Mouse (Mus musculus) heart, embryonic 10.5 days (tissue): ENCODE measurements around the gene Hbp1. TPM values are rescaled to one million over a fixed set of nuclear protein-coding genes. Genes with fewer than 3 reads are reported as not detected.
A peak's percentile ranks its signal among the peaks of the same experiment; 100 is the strongest.

Experiments
- DNase-seq: peaks from one replicate; pipeline ENCODE4 v3.0.0-alpha.2; 2017; ENCODE audit warnings: low spot score
- H3K27ac ChIP-seq: fragments of 300-500 bp; sonication (generic); 2 replicates; pipeline ENCODE4 v1.5.1; 2016; ENCODE audit warnings: mild to moderate bottlenecking
- H3K27me3 ChIP-seq: fragments of 300-500 bp; sonication (generic); 2 replicates; pipeline ENCODE4 v1.6.1; 2016; ENCODE audit warnings: mild to moderate bottlenecking; ENCODE audit not compliant: poor library complexity, insufficient read depth, severe bottlenecking
- H3K36me3 ChIP-seq: fragments of 300-500 bp; sonication (generic); 2 replicates; pipeline ENCODE4 v1.6.1; 2016; ENCODE audit warnings: mild to moderate bottlenecking, moderate library complexity
- H3K4me1 ChIP-seq: fragments of 300-500 bp; sonication (generic); 2 replicates; pipeline ENCODE4 v1.6.1; 2016; ENCODE audit warnings: mild to moderate bottlenecking
- H3K4me3 ChIP-seq: fragments of 300-500 bp; sonication (generic); 2 replicates; pipeline ENCODE4 v1.5.1; 2016; ENCODE audit warnings: mild to moderate bottlenecking, moderate library complexity
- H3K9me3 ChIP-seq: fragments of 300-500 bp; sonication (generic); 2 replicates; pipeline ENCODE4 v1.6.1; 2016; ENCODE audit warnings: mild to moderate bottlenecking, moderate library complexity
- WGBS: fragments of 180-500 bp; shearing (Covaris S2); methylation state at CpG from one replicate; pipeline ENCODE4 v1.1.7; 2016; 5-methylcytosine and 5-hydroxymethylcytosine counted together
- polyA plus RNA-seq: library from polyadenylated mRNA; unstranded; fragments of >200 nt; fragmentation: Nextera tagmentation; extraction: Ambion mirVana; gene quantifications from 2 replicates; pipeline ENCODE4 v1.2.1, GENCODE M21; 2016

Gene Hbp1
- polyA plus RNA-seq, 1 experiment from 2014 or later, result 84.4 TPM

DNA sequence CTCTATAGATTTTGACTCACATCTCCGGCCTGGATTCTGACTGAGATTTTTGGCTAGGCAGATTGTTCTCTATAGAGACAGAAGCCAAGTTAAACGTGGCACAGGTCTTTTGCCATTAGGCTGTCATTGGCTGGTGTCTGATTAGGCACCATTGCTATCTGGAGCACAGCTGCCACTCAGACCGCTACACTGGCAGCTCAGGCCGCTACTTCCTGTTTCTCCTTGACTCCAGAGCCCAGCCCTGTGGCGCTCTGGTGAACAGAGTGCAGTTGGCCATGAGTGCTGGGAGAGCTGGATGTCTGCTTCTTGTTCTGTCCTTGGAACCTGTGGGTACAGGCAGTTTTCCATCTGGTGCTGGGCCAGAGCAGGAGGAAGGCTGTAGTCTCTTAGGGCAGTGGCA, 33.1 kb downstream of the Hbp1 start:
- H3K27ac ChIP-seq, result peak overlapping the region; percentile 56; the same call in 1 of the 2 replicates
- H3K27me3 ChIP-seq, result no peaks in the 10 kb centered on the region
- H3K4me3 ChIP-seq, result no peak overlapping the region
- WGBS, result 53% methylated on average over 5 of the region's 5 CpGs
- peak; percentile 76 for DNase-seq
- no peaks in the 10 kb centered on the region for H3K9me3 ChIP-seq
- peaks cover 21% of the 10 kb centered on the region for H3K4me1 ChIP-seq
- H3K36me3 ChIP-seq, result peaks cover 17% of the 10 kb centered on the region; the same call in 1 of the 2 replicates

DNA sequence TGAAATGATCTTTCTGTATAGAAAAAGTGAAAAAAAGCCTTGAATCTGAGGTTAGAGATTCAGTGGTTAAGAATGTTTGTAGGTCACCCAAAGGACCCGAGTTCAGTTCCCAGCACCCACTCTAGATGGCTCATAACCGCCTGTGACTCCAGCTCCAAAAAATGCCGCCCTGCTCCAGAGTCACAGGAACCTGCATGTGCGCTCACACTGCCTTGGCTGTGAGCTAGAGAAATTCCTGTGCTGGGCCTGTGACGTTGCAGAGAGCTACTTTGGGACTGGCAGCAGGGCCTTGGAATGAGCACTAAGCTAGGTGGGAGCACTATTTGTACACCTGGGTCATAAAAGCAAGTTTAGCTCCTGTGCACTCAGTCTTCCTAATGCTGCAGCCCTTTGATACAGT, 33.6 kb downstream of the Hbp1 start:
- Histone ChIP-seq H3K27ac (no peak overlapping the region), H3K9me3 (no peaks in the 10 kb centered on the region), H3K4me1 (peaks cover 21% of the 10 kb centered on the region), H3K4me3 (no peak overlapping the region), H3K36me3 (peaks cover 17% of the 10 kb centered on the region; the same call in 1 of the 2 replicates), H3K27me3 (no peaks in the 10 kb centered on the region)
- 91% methylated on average over 5 of the region's 5 CpGs for WGBS
- no peak for DNase-seq

DNA sequence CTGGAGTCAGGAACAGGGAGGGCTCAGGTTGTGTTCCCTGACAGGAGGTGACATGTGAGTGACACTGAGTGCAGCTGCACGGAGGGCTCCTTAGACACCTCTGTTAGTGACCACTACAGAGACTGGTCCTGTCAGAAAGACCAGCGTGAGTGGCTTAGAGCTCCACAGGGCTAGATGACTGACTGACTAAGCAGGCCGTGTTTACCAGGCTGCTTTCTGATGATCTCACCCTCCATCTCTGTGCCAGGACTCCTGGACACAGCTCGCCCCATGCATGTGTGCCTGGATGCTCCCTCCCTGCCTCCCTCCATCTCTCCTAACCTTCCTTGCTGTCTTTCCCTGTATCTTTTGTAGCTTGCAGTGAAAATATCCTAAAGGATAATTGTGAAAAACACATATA, 36.7 kb downstream of the Hbp1 start:
- no peak overlapping the region for H3K4me3 ChIP-seq
- H3K4me1 ChIP-seq, result peaks cover 21% of the 10 kb centered on the region
- H3K36me3 ChIP-seq, result peaks cover 2% of the 10 kb centered on the region; the same call in 1 of the 2 replicates
- H3K9me3 ChIP-seq, result no peaks in the 10 kb centered on the region
- H3K27ac ChIP-seq, result 0 out of 2 replicates have a peak overlapping the region, but pooled peaks have one; percentile 42
- H3K27me3 ChIP-seq, result no peaks in the 10 kb centered on the region
- WGBS, result 46% methylated on average over 4 of the region's 4 CpGs
- DNase-seq, result no peak

DNA sequence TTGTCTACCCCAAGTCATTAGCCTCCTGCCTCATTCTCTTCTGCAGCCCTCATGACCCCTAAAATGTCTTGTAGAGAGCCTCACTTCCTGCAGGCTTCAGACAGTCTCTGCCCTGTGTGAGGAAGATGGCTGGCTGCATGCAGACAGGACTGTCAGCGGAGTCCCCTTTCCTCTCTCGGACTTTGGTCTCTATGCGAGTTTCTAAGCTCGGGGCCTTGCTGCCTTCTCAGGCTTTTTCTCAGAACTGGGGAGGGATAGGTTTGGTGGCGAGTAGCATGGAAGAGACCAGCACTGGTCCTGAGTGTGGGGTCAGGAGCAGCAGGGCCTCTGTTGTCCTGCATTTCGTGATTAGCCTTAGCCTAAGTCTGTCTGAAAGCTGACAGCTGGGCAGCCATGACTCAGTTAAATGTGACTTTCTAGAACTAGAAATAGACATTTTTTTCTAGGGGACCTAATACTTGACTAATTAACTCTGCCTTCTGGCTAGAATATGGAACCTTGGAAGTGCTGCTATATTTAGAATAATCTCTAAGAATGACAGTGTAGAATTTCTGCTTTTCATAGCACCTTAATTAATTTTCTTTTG, 37.3 kb downstream of the Hbp1 start:
- Histone ChIP-seq H3K9me3 (no peaks in the 10 kb centered on the region), H3K27ac (no peak overlapping the region), H3K4me3 (no peak overlapping the region), H3K27me3 (no peaks in the 10 kb centered on the region), H3K4me1 (peaks cover 21% of the 10 kb centered on the region), H3K36me3 (peaks cover 2% of the 10 kb centered on the region; the same call in 1 of the 2 replicates)
- WGBS, result 73% methylated on average over 6 of the region's 6 CpGs
- DNase-seq, result no peak

DNA sequence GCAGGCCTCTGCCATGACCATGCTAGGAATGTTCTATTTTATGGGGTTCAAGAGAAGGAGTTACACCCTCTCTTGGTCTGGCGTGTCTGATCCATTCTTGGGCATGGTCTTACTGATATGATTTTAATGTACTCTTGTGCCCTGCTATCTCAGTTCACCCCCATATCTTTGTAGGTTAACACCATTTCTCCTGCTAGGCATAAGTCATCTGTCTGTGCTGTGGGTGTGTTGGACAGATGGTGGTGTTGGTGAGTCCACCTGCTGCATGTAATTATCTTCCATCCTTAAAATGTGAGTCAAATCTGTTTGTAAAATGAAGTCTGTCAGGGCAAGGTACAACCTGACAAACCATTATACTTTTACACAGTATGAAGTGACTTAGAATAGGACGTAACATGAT, 42.9 kb downstream of the Hbp1 start:
- H3K27me3 ChIP-seq, result no peaks in the 10 kb centered on the region
- H3K4me3 ChIP-seq, result no peak overlapping the region
- H3K36me3 ChIP-seq, result peaks cover 4% of the 10 kb centered on the region
- H3K27ac ChIP-seq, result no peak overlapping the region
- DNase-seq, result no peak
- no peaks in the 10 kb centered on the region for H3K9me3 ChIP-seq
- H3K4me1 ChIP-seq, result peaks cover 13% of the 10 kb centered on the region
- WGBS, result 92% methylated on average over 2 of the region's 2 CpGs

DNA sequence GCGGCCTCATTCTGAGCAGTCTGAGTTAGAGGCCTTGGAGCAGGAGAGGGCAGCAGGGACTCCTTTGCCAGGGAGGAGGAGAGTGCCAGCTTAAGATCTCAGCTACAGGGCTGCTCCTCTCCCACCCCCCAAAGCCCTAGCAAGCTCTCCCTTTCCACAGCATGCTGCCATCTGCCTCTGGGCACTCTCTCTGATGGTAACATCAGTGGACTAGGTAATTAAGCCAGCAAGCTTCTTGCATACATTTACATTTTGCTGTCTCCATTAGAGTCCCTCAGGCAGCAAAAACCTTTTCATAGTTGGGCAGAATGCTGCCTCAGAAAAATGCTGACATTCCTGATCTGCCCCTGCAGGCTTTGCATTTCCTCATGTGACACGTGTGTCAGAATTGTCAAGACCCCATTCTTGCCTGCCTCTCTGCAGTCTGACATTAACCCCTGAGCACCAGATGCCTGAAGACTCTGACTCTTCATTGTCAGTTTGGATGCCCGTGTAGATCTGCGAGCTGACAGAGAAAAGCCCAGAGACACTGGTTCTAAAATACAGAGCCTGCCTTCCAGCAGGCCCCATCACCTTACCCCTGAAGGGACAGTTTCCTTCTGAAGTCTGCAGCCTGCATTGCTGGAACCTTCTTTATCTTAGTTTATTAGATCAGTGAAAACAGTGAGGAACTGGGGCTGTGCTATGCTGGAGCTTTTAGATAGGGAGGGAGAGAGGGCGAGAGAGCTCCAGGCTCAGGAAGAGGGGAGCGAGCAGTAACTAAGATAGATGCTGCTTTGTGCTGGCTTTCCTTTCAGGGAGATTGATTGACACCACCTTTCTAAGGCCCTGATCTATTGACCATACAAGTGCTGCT, 44.4 kb downstream of the Hbp1 start:
- Histone ChIP-seq H3K4me1 (peaks cover 13% of the 10 kb centered on the region), H3K27me3 (no peaks in the 10 kb centered on the region), H3K9me3 (no peaks in the 10 kb centered on the region), H3K36me3 (peaks cover 8% of the 10 kb centered on the region), H3K27ac (no peak overlapping the region), H3K4me3 (no peak overlapping the region)
- WGBS, result 41% methylated on average over 6 of the region's 6 CpGs
- DNase-seq, result no peak

DNA sequence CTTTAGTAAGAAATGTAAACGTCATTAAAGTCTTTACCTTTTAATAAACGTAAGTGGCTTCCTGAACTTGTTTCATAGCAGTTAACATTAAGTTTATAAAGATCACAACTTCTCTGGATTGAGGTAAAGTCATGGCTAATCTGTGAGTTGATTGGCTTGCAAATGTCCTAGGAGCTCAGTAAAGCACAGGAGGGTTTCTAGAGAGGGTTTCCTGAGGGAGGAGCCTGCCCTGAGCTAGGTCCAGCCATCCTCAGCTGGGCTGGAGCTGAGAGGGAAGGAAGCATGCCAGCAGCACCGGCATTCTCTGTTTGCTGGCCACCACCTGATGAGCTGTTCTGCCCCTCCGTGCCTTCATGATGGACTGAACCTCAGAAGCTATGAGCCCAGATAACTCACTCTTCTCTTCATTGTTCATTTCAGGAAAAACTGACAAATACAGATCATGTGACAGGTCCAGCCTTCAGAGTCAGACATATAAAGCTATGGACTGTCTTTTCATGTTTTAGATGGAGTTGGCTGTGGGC, 49.9 kb downstream of the Hbp1 start:
- no peak for DNase-seq
- peaks cover 18% of the 10 kb centered on the region for H3K4me1 ChIP-seq
- H3K4me3 ChIP-seq, result no peak overlapping the region
- peaks cover 8% of the 10 kb centered on the region for H3K36me3 ChIP-seq
- no peak overlapping the region for H3K27ac ChIP-seq
- WGBS, result 81% methylated on average over 4 of the region's 4 CpGs
- no peaks in the 10 kb centered on the region for H3K9me3 ChIP-seq
- H3K27me3 ChIP-seq, result no peaks in the 10 kb centered on the region

DNA sequence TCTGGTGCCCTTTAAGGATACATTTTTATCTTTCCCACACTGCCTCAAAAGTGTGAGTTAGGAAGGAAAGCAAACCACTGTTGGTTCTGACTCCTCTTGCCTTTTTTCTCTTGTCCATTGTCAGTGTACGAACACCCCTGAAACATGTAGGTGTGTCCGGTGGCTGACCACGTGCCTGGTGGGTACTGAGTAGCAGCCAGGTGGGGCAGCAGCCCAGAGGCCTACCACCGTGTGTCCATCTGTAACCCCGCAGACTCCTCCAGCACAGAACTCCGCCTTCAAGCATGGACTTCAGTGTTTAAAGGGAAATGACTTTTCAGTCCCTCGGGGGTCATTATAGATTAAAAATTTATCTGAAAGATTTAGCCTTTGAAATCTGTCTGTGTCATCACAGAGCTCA, 52.9 kb downstream of the Hbp1 start:
- no peak for DNase-seq
- Histone ChIP-seq H3K36me3 (peaks cover 4% of the 10 kb centered on the region; the same call in 1 of the 2 replicates), H3K27ac (no peak overlapping the region), H3K9me3 (no peaks in the 10 kb centered on the region), H3K4me3 (no peak overlapping the region), H3K4me1 (peaks cover 23% of the 10 kb centered on the region), H3K27me3 (no peaks in the 10 kb centered on the region)
- 69% methylated on average over 7 of the region's 7 CpGs for WGBS

DNA sequence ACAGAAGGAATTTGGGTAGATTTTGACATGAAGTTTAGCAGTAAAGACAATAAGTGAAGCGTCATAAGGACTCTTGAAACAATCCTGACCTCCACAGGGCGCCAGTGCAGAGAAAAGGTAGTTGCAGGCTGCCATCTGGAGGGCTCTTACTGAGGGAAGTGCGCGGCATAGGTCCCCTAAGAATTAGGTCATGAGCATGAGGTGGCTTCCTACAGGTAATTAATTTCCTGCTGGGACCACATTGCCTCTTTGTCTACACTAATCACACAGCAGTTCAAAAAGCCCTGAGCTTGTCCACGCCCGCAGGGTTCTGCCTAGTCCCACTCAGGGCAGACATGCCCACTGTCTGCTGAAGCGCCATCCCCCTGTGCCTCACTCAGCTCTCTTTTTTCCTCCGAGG, 53.3 kb downstream of the Hbp1 start:
- DNase-seq, result no peak
- Histone ChIP-seq H3K36me3 (peaks cover 2% of the 10 kb centered on the region; the same call in 1 of the 2 replicates), H3K4me3 (no peak overlapping the region), H3K27me3 (no peaks in the 10 kb centered on the region), H3K4me1 (peaks cover 23% of the 10 kb centered on the region), H3K9me3 (no peaks in the 10 kb centered on the region), H3K27ac (no peak overlapping the region)
- 48% methylated on average over 8 of the region's 8 CpGs for WGBS

DNA sequence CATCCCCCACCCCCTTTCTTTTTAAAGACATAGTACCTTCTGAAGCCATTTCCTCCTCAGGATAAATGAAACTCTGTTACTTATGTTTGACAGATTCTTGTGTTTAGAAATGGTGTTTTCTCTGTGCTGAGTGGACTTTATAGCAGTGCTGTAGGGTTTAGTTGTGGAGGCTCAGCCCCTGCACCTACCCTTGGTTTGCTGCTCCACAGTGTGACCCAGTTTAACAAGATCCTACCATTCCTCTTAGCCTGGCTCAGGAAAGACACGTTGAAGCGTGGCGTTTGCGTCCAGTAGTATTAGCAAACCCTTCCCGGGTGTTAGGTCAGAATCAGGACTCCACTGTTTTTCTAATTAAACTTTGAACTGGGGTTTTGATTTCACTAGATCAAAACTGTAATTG, 54.0 kb downstream of the Hbp1 start:
- Histone ChIP-seq H3K4me1 (peaks cover 23% of the 10 kb centered on the region), H3K27me3 (no peaks in the 10 kb centered on the region), H3K36me3 (no peaks in the 10 kb centered on the region), H3K27ac (peak overlapping the region; percentile 18; the same call in 1 of the 2 replicates), H3K9me3 (no peaks in the 10 kb centered on the region), H3K4me3 (no peak overlapping the region)
- 35% methylated on average over 5 of the region's 5 CpGs for WGBS
- no peak for DNase-seq

DNA sequence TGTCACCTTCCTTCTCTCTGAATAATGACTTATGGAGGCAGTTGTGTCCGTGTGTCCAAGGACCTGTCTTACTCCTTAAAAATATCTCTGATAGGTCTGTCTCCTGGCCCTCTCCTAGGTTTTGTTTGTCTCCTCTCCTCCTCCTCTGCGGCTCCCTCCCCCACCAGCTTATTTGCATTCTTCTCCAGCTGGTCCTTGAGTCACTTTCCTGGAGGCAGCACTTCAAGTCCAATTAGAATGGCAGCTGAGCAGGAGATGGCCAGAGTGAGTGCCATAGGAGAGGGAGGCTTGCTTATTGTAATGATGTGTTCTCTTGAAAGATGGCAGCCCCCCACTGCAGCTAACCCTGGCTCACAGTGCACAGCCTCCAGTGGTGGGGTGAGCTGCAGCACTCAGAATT, 54.4 kb downstream of the Hbp1 start:
- H3K27ac ChIP-seq, result peak overlapping the region; percentile 52; the same call in 1 of the 2 replicates
- DNase-seq, result no peak

DNA sequence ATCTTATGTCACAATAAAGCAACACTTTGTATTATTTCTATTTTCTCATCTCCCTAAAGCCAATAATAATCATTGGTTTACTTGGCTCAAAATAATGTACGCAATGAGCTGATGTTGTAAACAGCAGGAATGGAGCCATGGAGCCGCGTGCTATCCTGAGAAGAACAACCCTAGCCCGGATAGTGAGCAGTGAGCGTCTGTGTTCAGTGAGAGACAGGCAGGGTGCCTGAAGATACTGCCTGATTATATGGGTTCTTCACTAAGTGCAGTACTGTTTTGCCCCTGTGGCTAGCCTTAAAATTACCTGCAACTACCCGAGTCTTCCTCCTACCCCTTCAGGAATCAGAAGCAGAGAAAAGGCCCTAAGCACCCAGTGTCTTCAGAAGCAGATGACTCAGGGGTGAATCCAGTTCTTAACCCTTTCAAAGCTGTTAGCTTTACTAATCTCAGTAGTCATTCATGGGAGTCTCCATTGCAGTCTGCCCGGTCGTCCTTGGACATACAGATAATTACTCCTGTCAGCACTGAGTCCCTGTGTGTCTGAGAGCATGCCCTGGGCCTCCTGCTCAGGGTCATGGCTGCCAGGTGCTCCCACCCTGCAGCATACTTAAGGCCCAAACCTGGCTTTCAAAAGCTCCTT, 55.1 kb downstream of the Hbp1 start:
- H3K4me3 ChIP-seq, result no peak overlapping the region
- H3K4me1 ChIP-seq, result peaks cover 23% of the 10 kb centered on the region
- no peaks in the 10 kb centered on the region for H3K27me3 ChIP-seq
- no peak for DNase-seq
- 0 out of 2 replicates have a peak overlapping the region, but pooled peaks have one; percentile 52 for H3K27ac ChIP-seq
- 34% methylated on average over 8 of the region's 8 CpGs for WGBS
- H3K9me3 ChIP-seq, result no peaks in the 10 kb centered on the region
- H3K36me3 ChIP-seq, result no peaks in the 10 kb centered on the region

More for the DNA sequence above, 54.4 kb downstream of the Hbp1 start:
- 13% methylated on average over 2 of the region's 2 CpGs for WGBS
- peaks cover 23% of the 10 kb centered on the region for H3K4me1 ChIP-seq
- no peak overlapping the region for H3K4me3 ChIP-seq
- H3K9me3 ChIP-seq, result no peaks in the 10 kb centered on the region
- H3K36me3 ChIP-seq, result no peaks in the 10 kb centered on the region
- no peaks in the 10 kb centered on the region for H3K27me3 ChIP-seq

DNA sequence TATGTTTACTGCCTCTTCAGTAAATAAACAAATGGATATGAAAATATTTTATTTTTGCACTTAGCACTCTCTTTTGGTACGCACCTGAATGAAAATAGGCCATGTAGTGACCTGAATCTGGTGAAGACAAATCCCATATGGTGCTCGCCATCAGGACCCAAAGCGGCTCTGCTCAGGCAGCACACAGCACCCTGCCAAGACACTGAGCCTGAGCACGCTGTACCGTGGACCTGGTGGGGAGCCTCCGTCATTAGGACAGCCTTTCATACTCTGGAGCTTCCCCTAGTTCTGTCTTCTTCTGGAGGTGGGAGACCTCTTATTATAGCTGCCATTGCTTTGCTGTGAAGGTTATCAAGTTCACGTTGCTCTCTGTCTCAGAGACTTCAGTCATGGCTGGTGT, 57.6 kb downstream of the Hbp1 start:
- Histone ChIP-seq H3K27ac (no peak overlapping the region), H3K36me3 (no peaks in the 10 kb centered on the region), H3K4me3 (no peak overlapping the region), H3K9me3 (no peaks in the 10 kb centered on the region), H3K4me1 (peaks cover 23% of the 10 kb centered on the region), H3K27me3 (no peaks in the 10 kb centered on the region)
- no peak for DNase-seq
- 85% methylated on average over 7 of the region's 7 CpGs for WGBS
